Mouse (Mus musculus) liver (tissue): ENCODE measurements at regions not wholly inside any gene's neighbourhood (a gene's known extent, or its start where the extent isn't known, plus 50 kb on each side); places are given as distances from the start of the nearest gene placed in this dataset.
"Not testable (repeated sequence)": the region's sequence is repeated elsewhere in the genome, so short reads cannot be mapped to it uniquely, and the experiment has no call there.

ENCODE experiments used
- DNase-seq: peaks from one replicate; pipeline ENCODE4 v3.0.0-alpha.2; 2020; ENCODE audit warnings: mixed read lengths

- no peak for DNase-seq
Observed at GRCm38 (mm10) chr4:23567827-23568226, 928.4 kb upstream of the Mms22l start.

- DNase-seq = no peak
Observed at GRCm38 (mm10) chr4:23573013-23573412, 923.2 kb upstream of the Mms22l start.

GRCm38 (mm10) chr4:23587412-23587811 is 908.8 kb upstream of the Mms22l start:
- no peak for DNase-seq

GRCm38 (mm10) chr4:23590883-23591282 is 905.4 kb upstream of the Mms22l start:
- DNase-seq = no peak

GRCm38 (mm10) chr4:23591593-23591992 is 904.7 kb upstream of the Mms22l start:
- no peak for DNase-seq

GRCm38 (mm10) chr4:23600070-23600469 is 896.2 kb upstream of the Mms22l start:
- DNase-seq = no peak

GRCm38 (mm10) chr4:23601426-23602293 is 894.6 kb upstream of the Mms22l start:
- no peak for DNase-seq

- no peak for DNase-seq
Observed at GRCm38 (mm10) chr4:23602294-23602932, 893.8 kb upstream of the Mms22l start.

GRCm38 (mm10) chr4:23607348-23607747 is 888.9 kb upstream of the Mms22l start:
- DNase-seq = no peak

GRCm38 (mm10) chr4:23621208-23621607 is 875.0 kb upstream of the Mms22l start:
- no peak for DNase-seq

- no peak for DNase-seq
Observed at GRCm38 (mm10) chr4:23622231-23622630, 874.0 kb upstream of the Mms22l start.

- DNase-seq = no peak
Observed at GRCm38 (mm10) chr4:23636231-23636928, 859.9 kb upstream of the Mms22l start.

- no peak for DNase-seq
Observed at GRCm38 (mm10) chr4:23636929-23637235, 859.4 kb upstream of the Mms22l start.

- DNase-seq = not testable (repeated sequence)
Observed at GRCm38 (mm10) chr4:23656671-23657070, 839.6 kb upstream of the Mms22l start.

- no peak for DNase-seq
Observed at GRCm38 (mm10) chr4:23668896-23669295, 827.4 kb upstream of the Mms22l start.

- no peak for DNase-seq
Observed at GRCm38 (mm10) chr4:23703626-23704025, 792.6 kb upstream of the Mms22l start.

GRCm38 (mm10) chr4:23710716-23711115 is 785.5 kb upstream of the Mms22l start:
- DNase-seq = no peak

GRCm38 (mm10) chr4:23713781-23714415 is 782.4 kb upstream of the Mms22l start:
- no peak for DNase-seq

GRCm38 (mm10) chr4:23727846-23728245 is 768.4 kb upstream of the Mms22l start:
- no peak for DNase-seq

- no peak for DNase-seq
Observed at GRCm38 (mm10) chr4:23732471-23732870, 763.8 kb upstream of the Mms22l start.

- no peak for DNase-seq
Observed at GRCm38 (mm10) chr4:23744079-23744478, 752.2 kb upstream of the Mms22l start.

- no peak for DNase-seq
Observed at GRCm38 (mm10) chr4:23758005-23758404, 738.2 kb upstream of the Mms22l start.
